Mouse (Mus musculus) yolk sac, embryonic 10.5 days (tissue): ENCODE measurements around the gene Adprhl2.
A peak's percentile ranks its signal among the peaks of the same experiment; 100 is the strongest.

ENCODE experiments used
- DNase-seq: peaks from one replicate; pipeline ENCODE4 v3.0.0-alpha.2; 2017; ENCODE audit warnings: low spot score

The Adprhl2 gene

DNA sequence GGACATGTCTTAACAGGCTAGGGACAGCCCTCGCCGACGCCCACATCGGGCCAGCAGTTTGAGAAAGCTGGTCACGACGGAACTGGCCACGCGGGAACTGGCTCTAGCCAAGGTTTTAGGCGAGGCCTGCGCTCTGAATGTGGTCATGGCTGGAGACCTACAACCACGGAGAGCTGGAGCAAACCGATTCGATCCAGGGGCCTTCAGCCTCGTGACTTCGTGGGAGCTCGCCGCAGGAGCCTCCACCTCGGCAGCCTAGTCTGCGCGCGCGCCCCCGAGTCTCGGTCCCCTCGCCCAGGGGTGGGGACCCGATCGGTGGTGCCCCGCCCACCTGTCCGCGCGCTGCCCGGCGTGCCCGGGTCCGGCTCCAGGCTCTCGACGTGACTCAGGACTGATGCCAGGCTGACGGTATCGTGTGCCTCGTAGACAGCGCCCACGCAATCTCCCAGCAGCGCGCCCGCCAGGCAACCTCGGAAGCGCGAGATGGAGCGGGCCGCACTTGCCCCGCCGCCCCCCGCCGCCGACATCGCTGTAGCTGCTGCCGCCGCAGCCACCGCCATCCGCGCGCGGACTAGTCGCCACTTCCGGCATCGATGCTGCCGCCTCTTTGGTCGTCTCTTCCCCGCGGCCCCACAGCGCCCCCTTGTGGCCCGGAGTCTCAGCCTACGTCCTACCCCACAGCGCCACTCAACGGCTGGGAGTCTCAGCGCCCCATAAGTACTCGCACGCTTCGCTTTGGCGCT is at the start of gene Adprhl2:
Gene Adprhl2, minus strand, starts transcription at position 593 of the 743 bp plus-strand sequence.
- DNase-seq: peak; percentile 95

DNA sequence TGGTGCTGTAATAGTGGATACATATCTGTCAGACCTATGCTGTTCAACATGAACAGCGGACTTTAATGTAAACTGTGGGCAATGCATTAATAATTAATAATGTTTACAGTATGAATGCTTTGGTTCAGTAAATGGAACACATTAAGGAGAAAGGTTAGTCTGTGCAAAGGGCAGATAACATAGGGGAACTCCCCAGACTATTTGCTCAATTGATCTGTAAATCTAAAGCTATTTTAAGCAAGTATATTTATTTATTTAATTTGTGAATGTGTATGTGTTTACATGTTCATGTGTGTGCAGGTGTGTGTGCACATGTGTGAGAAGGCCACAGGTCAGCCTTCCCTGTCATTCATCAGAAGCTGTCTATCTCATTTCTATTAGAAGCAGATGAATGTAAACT is 38.6 kb upstream of the Adprhl2 start:
- no peak for DNase-seq

DNA sequence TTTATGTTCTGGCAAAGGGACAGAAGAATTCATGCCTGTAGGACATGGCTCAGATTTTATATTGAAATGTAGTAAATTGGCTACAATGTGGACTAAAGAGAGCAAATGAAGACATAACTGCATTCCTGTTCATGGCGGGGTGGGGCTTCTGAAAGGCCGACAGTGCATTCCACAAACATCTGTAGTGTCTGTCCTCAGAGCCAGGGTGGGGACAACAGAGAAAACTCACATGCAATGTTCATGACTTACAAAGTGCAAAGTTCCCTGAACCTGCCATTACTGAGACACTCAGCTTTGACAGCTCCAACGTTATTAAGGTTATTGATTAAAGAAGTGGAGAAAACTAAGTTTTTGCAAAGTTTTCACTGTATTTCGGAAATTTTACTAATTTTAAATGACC is 21.9 kb upstream of the Adprhl2 start:
- DNase-seq: peak; percentile 36

DNA sequence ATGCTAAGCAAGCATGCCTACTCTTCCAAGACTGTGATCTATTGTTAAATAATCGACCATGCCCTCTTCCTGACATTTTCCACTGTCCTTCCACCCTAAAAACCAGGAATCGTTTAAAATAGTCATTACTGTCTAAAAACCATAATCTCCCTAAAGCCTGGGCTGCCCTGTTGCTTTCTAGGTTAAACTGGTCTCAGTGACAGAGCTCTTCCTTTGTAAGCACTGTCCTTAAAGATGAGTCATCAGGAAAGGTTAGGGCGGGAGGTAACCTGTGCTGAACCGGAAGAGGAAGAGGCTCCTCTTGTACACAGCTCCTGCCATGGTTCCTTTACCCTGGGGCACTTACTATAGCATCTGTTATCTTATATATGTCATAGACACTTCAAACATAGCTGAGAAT is 18.0 kb upstream of the Adprhl2 start:
- DNase-seq: no peak

DNA sequence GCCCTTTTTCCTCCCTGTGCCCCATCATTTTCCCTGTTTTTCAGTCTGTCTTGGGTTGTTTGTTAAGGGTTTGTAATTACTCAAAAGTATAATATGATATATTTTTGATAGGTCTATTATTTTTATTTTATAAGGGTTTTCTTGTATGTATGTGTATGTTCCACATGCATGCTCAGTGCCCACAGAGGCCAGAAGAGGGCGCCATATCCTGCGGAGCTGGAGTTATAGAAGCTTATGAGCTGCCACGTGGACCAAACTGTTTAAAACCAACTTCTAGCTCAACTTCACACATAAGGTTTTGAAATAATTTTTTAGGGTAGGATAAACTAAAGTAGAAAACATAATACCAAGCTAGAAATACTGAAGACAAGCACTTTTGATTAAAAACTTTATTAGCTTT is 10.9 kb upstream of the Adprhl2 start:
- no peak for DNase-seq

DNA sequence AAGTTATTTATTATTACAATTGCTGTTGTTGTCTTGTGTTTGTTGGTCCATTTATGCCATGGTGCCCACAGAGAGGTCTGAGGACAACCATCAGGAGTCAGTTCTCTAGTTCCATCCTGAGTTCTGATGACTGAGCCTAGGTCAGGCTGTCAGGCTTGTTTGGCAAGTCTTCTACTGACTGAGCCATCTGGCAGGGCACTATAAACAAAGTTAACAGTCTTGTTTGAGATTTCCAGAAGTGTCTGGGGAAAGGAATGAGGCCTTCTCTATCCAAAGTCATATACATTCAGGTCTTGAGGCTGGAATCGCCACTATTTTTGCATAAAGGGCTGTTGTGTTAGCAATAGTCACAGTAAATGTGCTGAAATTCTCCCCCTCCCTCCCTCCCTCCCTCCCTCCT is 10.2 kb upstream of the Adprhl2 start:
- no peak for DNase-seq

DNA sequence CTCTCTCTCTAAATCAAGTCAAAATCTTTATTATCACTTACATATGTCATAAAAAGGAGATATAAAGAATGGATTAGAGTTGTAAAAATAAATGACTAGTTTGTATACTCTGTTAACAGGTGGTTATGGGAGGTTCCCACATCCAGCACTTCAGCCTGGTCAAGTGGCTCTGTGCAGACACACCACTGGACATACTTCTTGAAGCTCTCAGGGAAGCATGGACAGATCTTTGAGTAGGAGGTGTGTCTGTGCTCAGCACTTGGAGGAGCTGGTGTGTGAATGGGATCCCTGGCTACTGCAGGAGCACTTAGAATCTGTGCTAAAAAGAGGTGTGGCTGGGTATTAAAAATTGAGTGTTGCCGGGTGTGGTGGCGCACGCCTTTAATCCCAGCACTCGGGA is 8.8 kb upstream of the Adprhl2 start:
- no peak for DNase-seq

DNA sequence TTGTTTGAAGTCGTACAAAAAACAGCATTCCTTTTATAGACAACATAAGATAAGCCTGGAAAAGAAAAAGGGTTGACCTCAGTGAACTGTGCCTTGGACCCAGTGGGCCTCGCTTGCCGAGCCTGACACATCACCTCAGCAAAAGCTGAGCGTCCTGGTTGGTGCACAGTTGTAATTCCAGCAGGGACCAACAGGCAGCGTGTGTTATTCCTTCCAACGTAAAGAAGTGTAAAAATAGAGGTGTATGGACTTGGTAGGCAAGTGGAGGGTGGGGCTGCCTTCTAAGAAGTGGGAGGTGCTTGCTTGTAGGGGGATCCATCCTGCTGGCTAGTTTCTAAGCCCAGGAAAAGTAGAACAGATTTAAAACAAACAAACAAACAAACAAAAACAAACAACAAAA is 4.5 kb upstream of the Adprhl2 start:
- DNase-seq: no peak

DNA sequence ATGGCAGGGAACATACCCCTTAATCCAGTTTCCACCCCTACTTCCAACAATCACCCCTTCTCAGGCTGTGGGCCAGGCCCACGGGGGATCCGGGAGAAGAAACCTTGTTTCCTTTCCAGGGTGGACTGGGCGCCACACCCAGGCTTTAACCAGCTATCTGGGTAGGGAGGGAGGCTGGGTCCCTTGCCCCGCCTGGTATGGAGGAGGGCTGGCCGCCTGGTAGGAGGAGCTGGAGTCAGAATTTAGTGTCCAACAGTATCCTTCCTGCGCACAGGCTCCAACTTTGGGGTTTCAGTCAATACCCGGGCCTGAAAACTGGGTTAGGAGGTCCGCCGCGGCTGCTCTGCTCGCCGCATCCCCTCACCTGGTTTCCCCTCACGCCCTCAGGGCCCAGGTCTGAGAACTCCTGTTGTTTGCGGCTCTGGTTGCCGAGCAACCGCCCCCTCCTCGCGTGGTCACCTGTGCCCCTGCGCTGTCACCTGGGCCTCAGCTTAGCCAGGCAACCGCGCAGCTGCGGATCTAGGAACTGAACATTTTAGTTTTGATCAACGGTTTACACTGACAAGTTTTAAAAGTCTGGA is 3.9 kb upstream of the Adprhl2 start, which contains the start of gene Tekt2:
Gene Tekt2, minus strand, starts transcription at position 408 of the 581 bp plus-strand sequence.
- DNase-seq: no peak

DNA sequence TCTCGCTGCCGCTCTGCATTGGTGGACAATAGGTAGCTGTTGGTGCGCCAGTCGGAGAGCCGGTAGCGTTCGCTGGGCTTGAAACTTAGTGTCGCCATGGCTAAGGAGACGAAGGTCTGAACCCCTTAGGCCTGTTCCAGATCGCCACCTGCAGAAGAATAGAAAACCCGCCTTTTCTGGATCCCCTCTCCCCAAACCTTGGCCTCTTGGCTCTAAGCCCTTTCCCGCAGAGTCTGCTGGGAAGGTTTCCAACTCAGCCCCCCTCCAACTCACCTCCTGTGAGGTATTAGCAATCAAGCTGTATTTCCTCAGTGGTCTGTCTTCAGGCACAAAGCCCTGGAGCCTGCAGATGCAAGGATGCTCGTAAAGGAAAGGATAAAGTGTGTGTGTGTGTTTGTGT is 3.4 kb upstream of the Adprhl2 start:
- no peak for DNase-seq

DNA sequence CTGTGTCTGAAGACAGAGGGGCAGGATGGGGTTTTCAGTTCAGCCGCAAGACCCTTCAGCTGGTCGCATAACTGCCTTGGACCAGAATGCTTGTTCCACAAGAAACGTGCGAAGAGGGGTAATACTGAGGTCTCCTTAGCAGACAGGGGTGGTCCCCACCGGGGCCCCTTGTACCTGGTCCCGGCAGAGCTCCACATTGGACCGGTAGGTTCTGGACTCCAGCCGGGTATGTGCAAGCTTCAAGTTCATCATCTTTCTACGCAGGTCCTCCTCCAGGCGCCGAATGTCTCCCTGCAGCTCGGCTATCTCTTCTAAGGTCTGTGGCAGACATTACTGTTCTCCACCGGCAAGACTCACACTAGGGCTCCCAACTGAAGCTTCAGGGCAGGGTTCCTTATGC is 1.1 kb upstream of the Adprhl2 start:
- DNase-seq: no peak

DNA sequence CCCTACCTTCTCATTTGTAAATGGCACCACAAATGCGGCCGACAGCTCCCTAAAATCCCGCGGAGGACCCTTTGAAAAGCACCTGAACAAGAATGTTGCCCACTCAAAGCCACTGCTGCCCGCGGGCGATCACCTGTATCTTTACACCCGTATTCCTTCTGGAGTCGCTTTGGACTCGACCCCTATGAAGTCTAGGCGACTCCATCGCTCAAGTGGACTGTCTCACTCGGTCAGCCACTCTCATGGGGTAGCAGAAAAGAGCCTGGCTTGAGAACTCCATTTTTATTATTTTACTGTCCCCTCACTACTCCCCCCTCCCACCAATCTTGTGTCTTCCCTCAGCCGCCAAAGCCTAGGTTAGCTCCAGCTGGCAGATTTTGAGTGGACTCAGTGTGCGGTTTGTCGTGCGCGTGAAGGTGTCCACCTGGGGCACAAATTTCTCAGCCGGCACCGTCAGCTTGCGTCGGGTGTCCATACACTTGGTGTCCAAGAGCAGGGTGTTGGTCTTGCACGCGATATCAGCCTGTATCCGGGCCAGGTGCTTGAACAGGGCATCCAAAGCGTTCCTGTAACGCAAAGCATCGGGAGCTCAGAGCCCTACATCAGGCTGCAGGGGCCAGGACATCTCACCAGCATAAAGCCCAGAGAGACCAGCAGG is 480 bp upstream of the Adprhl2 start:
- no peak for DNase-seq

DNA sequence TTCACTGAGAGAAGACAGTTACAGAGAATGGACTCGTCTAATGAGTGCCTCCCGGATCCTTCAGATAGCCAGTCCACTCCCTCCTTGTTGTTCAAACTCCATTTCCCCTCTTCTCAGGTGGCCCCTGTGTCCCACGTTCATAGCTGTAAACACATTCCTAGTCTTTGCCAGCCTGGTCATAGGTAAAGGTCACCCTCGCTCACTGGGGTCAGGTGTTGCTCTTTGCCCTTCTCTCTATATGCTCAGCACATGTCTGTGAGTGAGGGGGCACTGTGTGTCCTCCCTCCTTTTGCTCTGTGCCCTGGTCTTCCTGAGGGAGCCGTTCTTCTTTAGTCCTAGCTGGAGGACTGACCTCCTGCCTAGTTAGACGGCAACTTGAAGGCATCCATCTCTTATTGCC is 1.7 kb downstream of the Adprhl2 start:
- DNase-seq: peak; percentile 65

DNA sequence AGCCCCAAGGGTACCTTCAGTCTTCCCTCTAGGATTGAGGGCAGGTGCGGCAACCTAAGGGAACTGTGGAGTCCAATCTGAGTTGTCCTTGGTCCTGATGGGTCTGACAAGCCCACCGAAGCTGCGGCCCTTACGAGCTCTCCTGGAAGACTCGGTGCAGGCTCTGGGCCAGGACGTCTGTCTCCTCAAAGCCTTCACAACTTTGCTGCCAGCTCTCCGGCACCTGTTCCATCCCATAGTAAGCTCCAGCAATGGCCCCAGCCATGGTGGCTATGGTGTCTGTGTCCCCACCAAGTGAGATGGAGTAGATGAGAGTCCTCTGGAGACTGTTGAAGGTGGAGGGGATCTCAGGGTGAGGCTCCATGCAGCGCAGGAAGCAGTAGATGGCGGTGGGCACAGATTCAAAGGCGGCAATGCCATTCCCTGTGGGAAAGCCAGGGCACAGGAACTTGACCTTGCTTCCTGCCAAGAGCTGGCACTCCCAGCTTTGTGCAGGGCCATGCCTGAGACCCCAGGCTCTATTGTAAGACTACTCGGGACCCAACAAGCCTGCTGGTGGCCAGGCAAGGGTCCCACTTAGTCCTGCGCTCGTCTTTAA is 5.0 kb downstream of the Adprhl2 start:
- no peak for DNase-seq

DNA sequence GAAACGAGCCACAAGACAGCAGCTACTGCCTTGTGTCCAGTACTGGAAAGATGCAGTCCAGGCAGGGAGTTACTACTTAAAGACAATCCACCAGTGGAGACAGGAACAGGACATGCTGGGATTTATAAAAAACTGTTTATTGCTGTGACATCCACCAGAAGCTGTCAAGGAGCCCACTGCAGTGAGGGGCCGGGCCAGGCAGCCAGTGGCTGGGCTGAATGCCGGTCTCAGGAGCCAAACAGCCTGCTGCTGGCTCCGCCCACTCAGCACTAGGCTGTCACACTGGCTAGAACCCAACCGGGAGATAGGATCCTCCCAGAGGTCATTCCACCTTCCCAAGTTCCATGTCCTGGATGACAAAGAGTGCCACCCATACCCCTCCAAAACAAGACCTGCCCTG is 5.6 kb downstream of the Adprhl2 start:
- no peak for DNase-seq

DNA sequence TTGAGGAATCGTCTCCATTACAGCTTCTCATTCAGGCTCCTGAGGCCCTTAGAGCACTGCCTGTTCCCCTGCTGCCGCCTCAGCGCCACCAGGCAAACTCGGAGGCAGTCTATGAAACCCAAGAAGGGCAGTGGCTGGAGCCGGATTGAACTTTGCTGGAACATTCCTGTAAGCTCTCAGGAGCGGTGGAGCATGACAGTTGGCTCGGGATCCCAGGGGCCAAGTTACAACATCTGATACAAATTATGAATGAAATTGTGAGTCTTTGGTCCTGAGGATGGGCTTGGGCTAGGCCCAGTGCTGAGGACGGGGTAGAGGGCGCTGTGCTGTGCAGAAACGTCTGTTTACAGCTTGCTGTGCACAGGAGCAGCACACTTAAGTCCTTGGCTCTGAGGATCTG is 7.1 kb downstream of the Adprhl2 start:
- DNase-seq: no peak

DNA sequence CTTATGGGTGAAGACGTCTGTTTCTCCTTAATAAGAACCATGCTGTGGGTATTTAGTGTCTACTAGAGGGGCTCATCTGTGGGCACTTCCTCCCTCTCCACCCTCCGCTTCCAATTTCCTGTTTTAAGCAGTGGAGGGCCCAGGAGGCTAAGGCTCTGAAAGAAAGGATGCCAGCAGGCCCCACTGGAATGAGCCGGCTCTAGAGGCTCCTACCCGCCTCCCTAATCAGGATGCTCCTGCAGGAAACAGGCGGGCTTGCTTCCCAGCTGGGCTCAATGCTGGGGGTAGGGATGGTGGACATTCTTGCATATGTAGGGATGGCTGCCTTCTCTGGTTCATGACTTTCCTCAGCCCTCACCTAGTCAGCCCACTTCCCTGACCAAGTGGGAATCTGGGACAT is 8.3 kb downstream of the Adprhl2 start:
- no peak for DNase-seq

DNA sequence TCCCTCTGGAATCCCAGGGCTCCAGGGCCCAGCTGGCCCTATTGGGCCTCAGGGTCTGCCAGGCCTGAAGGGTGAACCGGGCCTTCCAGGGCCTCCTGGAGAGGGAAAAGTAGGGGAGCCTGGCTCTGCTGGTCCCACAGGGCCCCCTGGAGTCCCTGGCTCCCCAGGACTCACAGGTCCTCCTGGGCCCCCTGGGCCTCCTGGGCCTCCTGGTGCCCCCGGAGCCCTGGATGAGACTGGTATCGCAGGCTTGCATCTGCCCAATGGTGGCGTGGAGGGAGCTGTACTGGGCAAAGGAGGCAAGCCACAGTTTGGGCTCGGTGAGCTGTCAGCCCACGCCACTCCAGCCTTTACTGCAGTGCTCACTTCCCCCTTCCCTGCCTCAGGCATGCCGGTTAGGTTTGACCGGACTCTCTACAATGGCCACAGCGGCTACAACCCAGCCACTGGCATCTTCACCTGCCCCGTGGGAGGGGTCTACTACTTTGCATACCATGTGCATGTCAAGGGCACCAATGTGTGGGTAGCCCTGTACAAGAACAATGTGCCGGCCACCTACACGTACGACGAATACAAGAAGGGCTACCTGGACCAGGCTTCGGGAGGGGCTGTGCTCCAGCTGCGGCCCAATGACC is 9.8 kb downstream of the Adprhl2 start:
- no peak for DNase-seq

DNA sequence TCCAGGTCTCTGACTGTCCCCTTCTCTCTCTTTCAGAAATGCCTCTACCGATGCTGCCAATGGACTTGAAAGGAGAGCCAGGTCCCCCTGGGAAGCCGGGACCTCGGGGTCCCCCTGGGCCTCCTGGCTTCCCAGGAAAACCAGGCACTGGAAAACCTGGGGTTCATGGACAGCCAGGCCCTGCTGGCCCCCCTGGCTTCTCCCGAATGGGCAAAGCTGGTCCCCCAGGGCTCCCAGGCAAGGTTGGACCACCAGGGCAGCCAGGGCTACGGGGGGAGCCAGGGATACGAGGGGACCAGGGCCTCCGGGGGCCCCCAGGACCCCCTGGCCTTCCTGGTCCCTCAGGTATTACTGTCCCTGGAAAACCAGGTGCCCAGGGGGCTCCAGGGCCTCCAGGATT is 11.2 kb downstream of the Adprhl2 start:
- DNase-seq: no peak

DNA sequence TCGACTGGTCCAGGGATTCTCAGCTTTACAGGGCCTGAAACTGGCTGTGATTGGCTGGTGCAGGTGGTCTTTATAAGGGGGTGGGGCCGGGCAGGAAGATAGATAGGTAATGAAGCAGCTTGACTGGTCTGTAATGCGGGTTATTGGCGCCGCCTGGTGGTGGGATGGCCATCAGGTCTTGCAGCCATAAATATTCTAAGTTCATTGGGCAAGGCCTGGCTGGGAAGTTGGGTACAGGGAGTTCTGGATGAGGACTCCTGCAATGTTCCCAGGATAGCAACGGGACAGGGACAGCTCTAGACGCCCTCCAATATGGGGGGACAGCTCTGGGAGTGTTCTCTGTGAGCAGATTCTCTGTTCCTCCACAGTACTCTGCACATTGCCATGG is 11.6 kb downstream of the Adprhl2 start:
- peak; percentile 84 for DNase-seq

DNA sequence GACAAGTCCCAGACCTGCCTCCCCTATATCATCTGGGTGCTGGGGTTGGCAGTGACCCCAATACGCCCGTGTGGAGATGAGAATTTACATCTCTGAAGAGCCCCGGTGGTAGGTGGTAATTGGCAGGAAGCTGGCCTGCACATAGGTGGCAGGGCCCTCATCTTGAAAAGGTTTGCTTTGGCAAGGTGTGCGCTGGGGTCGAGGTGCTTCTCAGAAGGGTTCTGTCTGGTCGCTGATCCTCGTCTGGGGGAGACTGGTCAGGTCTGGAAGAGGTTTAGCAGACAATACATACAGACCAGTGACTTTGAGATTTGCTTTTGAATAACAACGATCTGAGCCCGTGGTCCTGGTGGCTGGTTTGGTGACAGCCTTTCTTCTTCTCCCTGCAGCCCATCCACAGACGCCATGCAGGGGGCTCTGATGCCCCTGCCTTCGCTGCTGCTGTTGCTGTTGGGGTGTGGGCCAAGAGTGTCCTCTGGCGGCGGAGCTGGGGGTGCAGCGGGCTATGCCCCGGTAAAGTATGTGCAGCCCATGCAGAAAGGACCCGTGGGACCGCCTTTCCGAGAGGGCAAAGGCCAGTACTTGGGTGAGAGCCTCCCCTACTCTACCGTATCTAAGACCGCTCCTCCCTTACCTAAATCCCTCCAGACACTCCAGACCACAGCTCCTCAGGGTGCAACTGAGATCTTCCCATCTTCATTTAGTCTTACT is 12.1 kb downstream of the Adprhl2 start:
- no peak for DNase-seq

DNA sequence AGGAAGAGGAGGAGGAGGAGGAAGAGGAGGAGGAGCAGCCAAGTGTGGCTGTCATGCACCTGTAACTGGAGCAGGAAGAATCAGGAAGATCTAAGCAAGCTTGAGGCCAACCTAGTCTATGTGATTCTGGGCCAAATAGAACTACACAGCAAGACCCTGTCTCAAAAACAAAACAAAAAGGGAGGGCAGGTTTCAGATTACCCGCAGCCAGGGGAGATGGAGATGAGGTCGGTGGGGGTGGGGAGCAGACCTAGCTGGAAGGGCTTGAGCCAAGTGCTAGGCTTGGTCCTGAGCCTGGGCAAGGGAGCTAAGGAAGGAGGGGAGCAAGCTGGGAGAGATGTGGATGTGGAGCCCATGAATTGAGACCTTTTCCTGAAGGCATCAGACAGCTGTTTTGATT is 14.7 kb downstream of the Adprhl2 start:
- DNase-seq: no peak
